Mouse (Mus musculus) small intestine, adult 2 months (tissue): ENCODE data around the gene Papss2.

ENCODE experiments used
- CTCF ChIP-seq: fragments of 200-500 bp; IDR thresholded peaks from 2 replicates; pipeline ENCODE4 v1.5.1; 2012; ENCODE audit warnings: low read depth, mild to moderate bottlenecking, control low read depth, inconsistent platforms, low read length, moderate library complexity, mixed read lengths; ENCODE audit not compliant: insufficient replicate concordance, insufficient read length; ENCODE audit errors: extremely low read depth
- POLR2A ChIP-seq: fragments of 200-500 bp; IDR thresholded peaks from 2 replicates; pipeline ENCODE4 v1.6.1; 2012; ENCODE audit warnings: low read depth, mild to moderate bottlenecking, control low read depth, inconsistent platforms, low read length, moderate library complexity

DNA sequence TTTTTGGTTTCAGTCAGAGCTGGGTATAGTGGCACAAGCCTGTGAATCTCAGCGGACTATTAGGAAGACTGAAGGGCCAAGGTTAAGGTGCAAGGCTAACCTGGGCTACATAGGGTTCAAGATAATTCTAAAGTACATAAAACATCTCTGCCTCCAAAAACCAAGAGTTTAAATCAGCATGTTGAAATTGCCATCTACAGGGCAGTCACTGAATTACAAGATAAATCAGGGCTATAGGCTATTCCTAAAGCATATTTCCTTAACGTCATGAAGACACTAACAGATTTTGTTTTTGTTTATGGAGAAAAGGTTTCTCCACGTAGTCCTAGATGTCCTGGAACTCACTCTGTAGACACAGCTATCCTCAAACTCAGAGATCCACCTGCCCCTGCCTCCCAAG, 114.7 kb downstream of the Papss2 start:
- TF ChIP-seq POLR2A: no peak
- TF ChIP-seq CTCF: no peak
